Mouse (Mus musculus) lung, embryonic 14.5 days (tissue): ENCODE measurements around the gene Tmem248. TPM values are rescaled to one million over a fixed set of nuclear protein-coding genes. Genes with fewer than 3 reads are reported as not detected.
"Not testable (repeated sequence)": the region's sequence is repeated elsewhere in the genome, so short reads cannot be mapped to it uniquely, and the experiment has no call there.

Experiments
- ATAC-seq: fragments of 200-750 bp; cut with Nextera tagmentation; 2 replicates; pipeline ENCODE4 v1.8.0; 2017; ENCODE audit warnings: mild to moderate bottlenecking, moderate TSS enrichment, moderate library complexity; ENCODE audit not compliant: insufficient read depth
- DNase-seq: peaks from one replicate; pipeline ENCODE4 v3.0.0-alpha.2; 2015
- H3K27ac ChIP-seq: fragments of 300-500 bp; sonication (generic); 2 replicates; pipeline ENCODE4 v1.5.1; 2014; ENCODE audit warnings: low read depth, mild to moderate bottlenecking, moderate library complexity
- H3K27me3 ChIP-seq: fragments of 300-500 bp; sonication (generic); 2 replicates; pipeline ENCODE4 v1.6.1; 2014; ENCODE audit warnings: low read length, control low read depth; ENCODE audit not compliant: insufficient read depth
- H3K36me3 ChIP-seq: fragments of 300-500 bp; sonication (generic); 2 replicates; pipeline ENCODE4 v1.6.1; 2014; ENCODE audit warnings: control low read depth; ENCODE audit not compliant: insufficient read depth
- H3K4me1 ChIP-seq: fragments of 300-500 bp; sonication (generic); 2 replicates; pipeline ENCODE4 v1.6.1; 2014; ENCODE audit warnings: antibody characterized with exemption, control low read depth; ENCODE audit not compliant: insufficient read depth
- H3K4me2 ChIP-seq: fragments of 300-500 bp; sonication (generic); 2 replicates; pipeline ENCODE4 v1.6.1; 2014; ENCODE audit warnings: mild to moderate bottlenecking
- H3K4me3 ChIP-seq: fragments of 300-500 bp; sonication (generic); 2 replicates; pipeline ENCODE4 v1.5.1; 2014; ENCODE audit warnings: low read depth, low read length
- H3K9ac ChIP-seq: fragments of 300-500 bp; sonication (generic); 2 replicates; pipeline ENCODE4 v1.6.1; 2014
- H3K9me3 ChIP-seq: fragments of 300-500 bp; sonication (generic); 2 replicates; pipeline ENCODE4 v1.6.1; 2016; ENCODE audit warnings: low read depth, low read length, control low read depth
- CTCF ChIP-seq: IDR thresholded peaks from 2 replicates; pipeline ENCODE4 v1.5.1; 2016; ENCODE audit warnings: antibody characterized with exemption, low read depth
- WGBS: fragments of 180-500 bp; shearing (Covaris S2); extraction: QIAGEN DNeasy Blood & Tissue Kit; methylation state at CpG from one replicate; pipeline ENCODE4 v1.1.7; 2014; 5-methylcytosine and 5-hydroxymethylcytosine counted together
- polyA plus RNA-seq: library from polyadenylated mRNA; unstranded; fragments of >200 nt; fragmentation: Nextera tagmentation; extraction: Ambion mirVana; gene quantifications from 2 replicates; pipeline ENCODE4 v1.2.1, GENCODE M21; 2014

Tmem248 gene
- polyA plus RNA-seq, 1 experiment from 2014 or later: 46.6 TPM

DNA sequence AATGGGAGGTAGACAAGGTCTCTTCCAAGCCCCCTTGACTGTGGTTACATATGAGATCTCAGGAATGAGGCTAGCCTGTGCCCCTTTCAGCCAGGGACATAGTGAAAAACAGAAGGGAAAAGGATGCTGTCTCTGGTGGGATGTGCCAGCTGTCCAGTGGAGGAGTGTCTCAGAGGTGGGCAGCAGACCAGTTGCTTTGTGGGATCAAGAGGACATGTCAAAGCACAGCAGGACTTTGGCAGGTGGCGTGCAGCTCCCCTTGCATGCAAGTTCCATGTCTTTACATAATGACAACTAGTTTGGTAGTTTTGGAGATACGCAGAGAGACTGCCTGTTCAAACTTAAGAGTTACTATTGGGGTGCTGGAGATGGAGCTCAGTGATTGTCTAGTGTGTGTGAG is 23.0 kb downstream of the Tmem248 start:
- no peaks in the 10 kb centered on the region for H3K27me3 ChIP-seq
- no peak overlapping the region for H3K9ac ChIP-seq
- H3K4me3 ChIP-seq: no peak overlapping the region
- peaks cover 96% of the 10 kb centered on the region for H3K36me3 ChIP-seq
- WGBS: 100% methylated on average over 2 of the region's 2 CpGs
- no peak for DNase-seq
- no peak for TF ChIP-seq CTCF
- H3K9me3 ChIP-seq: no peaks in the 10 kb centered on the region
- no peak for ATAC-seq
- no peaks in the 10 kb centered on the region for H3K4me1 ChIP-seq
- no peak overlapping the region for H3K27ac ChIP-seq
- H3K4me2 ChIP-seq: no peak overlapping the region

DNA sequence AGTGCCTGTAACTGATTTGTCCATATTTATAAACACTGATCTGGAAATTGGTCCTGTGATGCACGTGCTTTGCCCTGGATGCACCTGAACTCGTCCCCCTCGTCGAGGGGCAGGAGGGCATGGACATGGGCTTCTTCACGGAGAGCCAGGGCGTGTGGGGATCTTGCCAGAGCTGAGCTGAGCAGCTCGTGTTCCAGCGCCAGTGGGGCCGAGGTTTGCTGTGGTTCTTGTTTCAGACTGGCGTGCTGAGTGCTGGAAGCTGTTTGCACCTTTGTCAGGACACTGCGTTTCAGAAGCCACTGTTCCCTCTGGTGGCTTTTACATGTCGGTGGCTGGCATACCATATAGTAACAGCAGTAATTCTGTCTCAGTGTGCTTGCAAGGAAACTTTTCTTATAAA is 24.5 kb downstream of the Tmem248 start:
- Histone ChIP-seq H3K9me3 (no peaks in the 10 kb centered on the region), H3K4me1 (no peaks in the 10 kb centered on the region), H3K27me3 (no peaks in the 10 kb centered on the region), H3K27ac (no peak overlapping the region), H3K4me2 (no peak overlapping the region), H3K9ac (no peak overlapping the region), H3K36me3 (peaks cover 95% of the 10 kb centered on the region), H3K4me3 (no peak overlapping the region)
- TF ChIP-seq CTCF: no peak
- WGBS: 92% methylated on average over 12 of the region's 12 CpGs
- ATAC-seq (no peak), DNase-seq (no peak)

DNA sequence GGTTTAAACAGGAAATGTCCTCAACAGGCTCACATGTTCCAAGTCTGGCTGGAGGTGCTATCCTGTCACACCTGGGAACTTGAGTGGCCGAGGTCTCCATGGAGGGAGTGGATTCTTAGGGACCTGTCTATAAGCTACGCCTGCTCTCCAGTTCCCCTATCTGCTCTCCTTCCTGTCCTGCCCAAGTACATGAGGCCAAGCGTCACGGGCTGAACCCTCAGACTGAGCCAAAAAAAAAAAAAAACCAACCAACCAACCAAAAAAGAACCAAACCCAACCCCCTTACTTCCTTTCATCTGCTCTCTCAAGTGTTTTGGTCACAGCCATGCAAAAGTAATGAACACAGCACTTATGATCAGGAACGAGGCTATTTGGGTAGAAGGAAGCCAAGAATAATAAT is 30.9 kb downstream of the Tmem248 start:
- no peak overlapping the region for H3K4me3 ChIP-seq
- TF ChIP-seq CTCF: no peak
- no peak for DNase-seq
- no peak overlapping the region for H3K4me2 ChIP-seq
- H3K9me3 ChIP-seq: no peaks in the 10 kb centered on the region
- H3K27me3 ChIP-seq: no peaks in the 10 kb centered on the region
- no peaks in the 10 kb centered on the region for H3K4me1 ChIP-seq
- no peak overlapping the region for H3K9ac ChIP-seq
- WGBS: 51% methylated on average over 5 of the region's 5 CpGs
- H3K27ac ChIP-seq: no peak overlapping the region
- peaks cover 96% of the 10 kb centered on the region for H3K36me3 ChIP-seq
- no peak for ATAC-seq

DNA sequence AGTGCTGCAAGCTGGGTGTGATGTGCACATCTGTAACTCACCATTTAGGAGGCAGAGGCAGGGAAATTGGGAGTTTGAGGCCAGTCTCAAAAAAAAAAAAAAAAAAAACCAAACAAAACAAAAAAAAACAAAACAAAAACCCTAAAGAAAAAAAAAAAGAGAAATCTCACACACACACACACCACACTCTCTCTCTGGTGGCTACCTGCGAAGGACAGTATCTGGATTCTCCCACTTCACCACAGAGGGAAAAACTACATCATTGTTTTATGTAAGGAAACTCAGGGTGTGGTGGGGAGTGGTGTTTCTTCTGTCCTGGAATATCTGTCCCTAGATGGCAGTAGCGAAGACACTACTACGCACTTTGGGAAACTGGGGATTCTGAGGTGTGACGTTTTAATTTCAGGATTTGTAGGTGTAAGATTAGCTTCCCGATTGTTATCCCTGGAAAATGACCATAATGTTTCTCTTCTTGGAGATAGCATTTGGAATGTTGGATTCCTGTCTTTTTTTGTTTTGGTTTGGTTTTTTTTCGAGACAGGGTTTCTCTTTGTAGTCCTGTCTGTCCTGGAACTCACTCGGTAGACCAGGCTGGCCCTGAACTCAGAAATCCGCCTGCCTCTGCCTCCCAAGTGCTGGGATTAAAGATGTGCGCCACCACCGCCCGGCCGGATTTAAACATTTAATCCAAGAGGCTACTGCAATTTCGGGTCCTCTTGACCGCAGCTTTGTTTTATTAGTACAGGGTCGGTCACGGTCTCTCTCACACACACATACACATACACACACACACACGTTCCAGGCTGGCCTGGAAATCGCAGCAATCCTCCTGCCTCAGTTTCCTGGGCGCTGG is 37.5 kb downstream of the Tmem248 start:
- ATAC-seq: no peak
- no peaks in the 10 kb centered on the region for H3K4me1 ChIP-seq
- peak; percentile 62 for TF ChIP-seq CTCF
- no peaks in the 10 kb centered on the region for H3K9me3 ChIP-seq
- peak overlapping the region; percentile 83 for H3K4me2 ChIP-seq
- no peaks in the 10 kb centered on the region for H3K27me3 ChIP-seq
- peak; percentile 81 for DNase-seq
- 11% methylated on average over 19 of the region's 19 CpGs for WGBS
- H3K27ac ChIP-seq: peak overlapping the region; percentile 87
- H3K4me3 ChIP-seq: peak overlapping the region; percentile 76
- peak overlapping the region; percentile 89 for H3K9ac ChIP-seq
- peaks cover 42% of the 10 kb centered on the region for H3K36me3 ChIP-seq

DNA sequence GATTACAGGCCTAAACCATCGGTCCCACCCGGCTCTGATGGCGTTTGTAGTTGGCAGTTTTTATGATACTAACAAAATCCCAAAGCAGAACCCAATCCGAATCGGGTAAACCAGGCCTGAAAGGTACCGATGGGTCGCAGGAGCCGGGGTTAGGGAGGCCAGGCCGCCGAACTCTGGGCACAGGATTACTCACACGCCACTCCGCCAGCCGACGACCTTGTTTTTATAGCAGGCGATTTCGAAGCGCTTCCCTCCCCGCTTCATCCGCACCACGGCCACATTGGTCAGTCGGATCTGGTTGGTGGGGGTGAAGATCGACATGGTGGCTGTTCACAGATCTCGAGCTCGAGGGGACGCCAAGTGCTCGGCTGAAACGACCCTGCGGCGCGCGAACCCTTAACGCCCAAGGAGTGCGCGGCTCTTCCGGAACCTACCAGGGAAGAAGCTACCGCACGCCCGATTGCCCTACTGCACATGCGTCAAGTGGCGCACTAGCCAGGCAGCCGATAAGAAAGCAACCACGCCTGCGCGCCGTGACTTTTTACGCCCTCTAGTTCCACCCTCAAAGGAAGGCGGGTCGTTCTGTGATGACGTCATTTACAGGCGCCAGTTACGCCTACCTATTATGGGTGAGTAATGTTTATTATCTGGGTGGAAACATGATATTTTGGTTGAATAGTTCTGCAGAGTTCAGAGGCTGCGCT is 38.3 kb downstream of the Tmem248 start, which contains the start of the genes Sbds and Tyw1:
Gene Sbds, minus strand, starts transcription at position 514 of the 704 bp plus-strand sequence.
Gene Tyw1, plus strand, starts transcription at position 603 of the 704 bp plus-strand sequence.
- H3K9ac ChIP-seq: peak within 1 kb of the TSS; percentile 89
- no peaks in the 10 kb centered on the region for H3K4me1 ChIP-seq
- peak within 1 kb of the TSS; percentile 83 for H3K4me2 ChIP-seq
- H3K4me3 ChIP-seq: peak within 1 kb of the TSS; percentile 76
- H3K27me3 ChIP-seq: no peaks in the 10 kb centered on the region
- DNase-seq: peak; percentile 100
- peaks cover 36% of the 10 kb centered on the region for H3K36me3 ChIP-seq
- 0% methylated on average over 52 of the region's 52 CpGs for WGBS
- TF ChIP-seq CTCF: peak; percentile 30
- ATAC-seq: peak; percentile 89
- no peaks in the 10 kb centered on the region for H3K9me3 ChIP-seq
- peak within 1 kb of the TSS; percentile 87 for H3K27ac ChIP-seq

DNA sequence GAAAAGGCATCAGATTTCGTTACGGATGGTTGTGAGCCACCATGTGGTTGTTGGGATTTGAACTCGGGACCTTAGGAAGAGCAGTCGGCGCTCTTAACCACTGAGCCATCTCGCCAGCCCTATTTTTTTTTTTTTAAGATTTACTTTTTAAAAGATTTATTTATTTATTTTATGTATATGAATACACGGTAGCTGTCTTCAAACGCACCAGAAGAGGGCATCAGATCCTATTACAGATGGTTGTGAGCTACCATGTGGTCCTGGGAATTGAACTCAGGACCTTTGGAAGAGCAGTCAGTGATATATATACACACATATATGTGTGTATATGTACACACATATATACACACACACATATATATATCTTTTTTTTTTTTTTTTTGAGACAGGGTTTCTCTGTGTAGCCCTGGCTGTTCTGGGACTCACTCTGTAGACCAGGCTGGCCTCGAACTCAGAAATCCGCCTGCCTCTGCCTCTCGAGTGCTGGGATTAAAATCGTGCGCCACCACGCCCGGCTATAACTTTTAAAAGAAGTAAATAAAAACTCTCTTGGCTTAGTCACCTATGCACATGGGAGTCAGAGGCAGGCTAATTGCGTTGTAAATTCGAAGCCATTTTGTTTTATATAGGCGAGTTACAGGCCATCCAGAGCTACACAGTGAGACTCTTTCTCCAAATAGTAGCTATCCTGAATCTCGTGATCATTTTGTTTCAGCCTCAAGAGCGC is 39.1 kb downstream of the Tmem248 start:
- ATAC-seq: peak; percentile 4; the same call in 1 of the 2 replicates
- Histone ChIP-seq H3K4me3 (peak overlapping the region; percentile 76), H3K4me2 (peak overlapping the region; percentile 83), H3K27ac (peak overlapping the region; percentile 81), H3K36me3 (peaks cover 28% of the 10 kb centered on the region), H3K9ac (peak overlapping the region; percentile 46; the same call in 1 of the 2 replicates)
- H3K27me3 ChIP-seq, H3K4me1 ChIP-seq, H3K9me3 ChIP-seq: not testable (repeated sequence)
- DNase-seq: peak; percentile 43
- 26% methylated on average over 20 of the region's 20 CpGs for WGBS
- peak; percentile 17; the same call in 1 of the 2 replicates for TF ChIP-seq CTCF
